Mouse (Mus musculus) cerebellum, adult 11 months (tissue): ENCODE data around the gene Morc2a.
"Not testable (repeated sequence)": the region's sequence is repeated elsewhere in the genome, so short reads cannot be mapped to it uniquely, and the experiment has no call there.

Source experiments
- DNase-seq: peaks from one replicate; pipeline ENCODE4 v3.0.0; 2022

The Morc2a gene

GRCm38 (mm10) chr11:3648964-3649841 lies at the start of gene Morc2a:
Gene Morc2a, plus strand, starts transcription at chr11:3649191.
- DNase-seq, result peak; percentile 93

DNA sequence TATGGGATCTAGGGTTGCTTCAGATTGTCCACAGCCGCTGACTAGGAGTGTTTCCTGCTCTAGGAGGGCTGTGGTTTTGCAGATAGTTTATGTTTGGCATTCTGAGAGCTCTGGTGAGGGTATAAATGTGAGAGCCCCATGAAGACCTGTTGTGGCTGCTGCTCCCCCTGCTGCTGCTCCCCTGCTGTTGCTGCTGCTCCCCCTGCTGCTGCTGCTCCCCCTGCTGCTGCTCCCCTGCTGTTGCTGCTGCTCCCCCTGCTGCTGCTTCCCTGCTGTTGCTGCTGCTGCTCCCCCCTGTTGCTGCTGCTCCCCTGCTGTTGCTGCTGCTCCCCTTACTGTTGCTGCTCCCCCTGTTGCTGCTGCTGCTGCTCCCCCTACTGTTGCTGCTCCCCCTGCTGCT lies 47.0 kb upstream of the Morc2a start:
- DNase-seq, result not testable (repeated sequence)

DNA sequence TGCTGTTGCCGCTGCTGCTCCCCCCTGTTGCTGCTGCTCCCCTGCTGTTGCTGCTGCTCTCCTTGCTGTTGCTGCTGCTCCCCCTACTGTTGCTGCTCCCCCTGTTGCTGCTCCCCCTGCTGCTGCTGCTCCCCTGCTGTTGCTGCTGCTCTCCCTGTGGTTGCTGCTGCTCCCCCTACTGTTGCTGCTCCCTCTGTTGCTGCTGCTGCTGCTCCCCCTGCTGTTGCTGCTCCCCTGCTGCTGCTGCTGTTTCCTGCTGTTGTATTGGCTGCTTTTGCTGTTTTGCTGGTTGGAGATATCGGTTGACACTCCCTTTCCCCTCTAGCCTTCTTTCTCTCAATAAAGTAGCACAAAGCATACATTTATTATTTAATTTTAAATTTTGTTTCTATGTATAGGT lies 46.3 kb upstream of the Morc2a start:
- not testable (repeated sequence) for DNase-seq

- DNase-seq, result no peak
Measured at GRCm38 (mm10) chr11:3606456-3606855, 42.5 kb upstream of the Morc2a start.

DNA sequence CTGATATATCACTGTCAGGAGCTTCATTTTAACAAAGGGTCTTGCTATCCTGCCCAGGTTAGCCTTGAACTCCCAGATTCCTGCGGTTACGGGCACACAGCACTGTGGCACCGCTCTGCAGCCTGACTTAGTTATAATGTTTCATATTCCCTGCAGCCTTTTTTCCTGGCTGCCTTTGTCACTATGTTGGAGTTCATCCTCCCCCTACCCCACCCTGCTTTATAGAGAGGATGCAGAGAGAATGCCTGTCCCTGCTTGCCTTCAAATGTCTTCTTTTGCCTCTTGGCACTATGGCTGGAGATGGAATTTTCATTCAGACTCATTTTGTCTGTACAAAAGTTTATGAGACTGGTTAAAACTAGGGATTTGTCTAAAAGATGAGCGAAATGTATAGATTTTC lies 33.4 kb upstream of the Morc2a start:
- DNase-seq, result no peak

- no peak for DNase-seq
Measured at GRCm38 (mm10) chr11:3622826-3623225, 26.2 kb upstream of the Morc2a start.

DNA sequence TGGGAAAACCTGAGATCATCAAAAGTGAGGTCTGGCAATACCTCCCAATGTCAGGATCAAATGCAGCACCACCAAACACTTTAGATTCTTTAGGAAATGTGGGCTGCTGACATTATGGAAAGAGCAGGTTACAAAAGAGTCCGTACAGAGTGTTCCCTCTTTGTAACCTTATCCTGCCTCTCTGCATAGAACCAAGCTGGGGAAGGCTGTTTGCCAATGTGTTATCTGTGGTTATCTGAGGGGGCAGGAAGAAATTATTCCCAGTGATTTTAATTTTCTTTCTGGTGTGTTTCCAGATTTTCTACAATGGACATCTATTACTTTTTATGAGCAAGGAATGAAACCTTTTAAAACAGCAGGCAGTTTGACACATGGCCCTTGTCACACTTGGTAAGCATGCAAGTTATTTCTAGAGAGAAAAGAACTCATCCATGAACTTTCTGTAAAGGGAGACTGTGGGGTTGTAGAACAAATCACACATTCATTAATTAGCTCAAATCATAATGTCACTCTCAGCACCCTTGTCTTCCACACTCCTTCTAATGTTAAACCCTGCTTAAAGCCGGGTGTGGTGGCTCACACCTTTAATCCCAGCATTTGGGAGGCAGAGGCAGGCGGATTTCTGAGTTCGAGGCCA lies 24.5 kb upstream of the Morc2a start:
- DNase-seq, result no peak

DNA sequence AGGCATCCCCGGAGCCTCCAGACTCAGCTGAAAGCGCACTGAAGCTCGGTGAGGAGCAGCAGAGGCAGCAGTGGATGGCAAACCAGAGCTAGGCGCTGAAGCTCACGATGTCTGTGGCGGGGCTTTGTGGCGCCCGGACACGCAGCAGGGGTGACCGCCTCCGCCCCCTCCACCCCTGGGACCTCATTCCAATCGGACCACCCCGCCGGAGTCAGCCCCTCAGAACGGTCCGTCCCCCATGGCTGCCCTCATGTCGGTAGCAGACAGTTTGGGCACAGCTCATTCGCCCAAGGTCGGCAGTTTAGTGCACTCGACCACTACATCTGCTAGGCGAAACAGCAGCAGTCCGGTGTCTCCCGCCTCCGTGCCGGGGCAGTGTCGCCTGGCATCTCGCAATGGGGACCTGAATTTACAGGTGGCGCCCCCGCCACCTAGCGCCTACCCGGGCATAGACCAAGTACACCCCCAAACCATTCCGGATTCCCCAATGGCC lies 19.9 kb upstream of the Morc2a start:
- DNase-seq, result no peak

- DNase-seq, result not testable (repeated sequence)
Measured at GRCm38 (mm10) chr11:3633269-3633668, 15.7 kb upstream of the Morc2a start.

- DNase-seq, result no peak
Measured at GRCm38 (mm10) chr11:3647688-3648087, 1.3 kb upstream of the Morc2a start.

DNA sequence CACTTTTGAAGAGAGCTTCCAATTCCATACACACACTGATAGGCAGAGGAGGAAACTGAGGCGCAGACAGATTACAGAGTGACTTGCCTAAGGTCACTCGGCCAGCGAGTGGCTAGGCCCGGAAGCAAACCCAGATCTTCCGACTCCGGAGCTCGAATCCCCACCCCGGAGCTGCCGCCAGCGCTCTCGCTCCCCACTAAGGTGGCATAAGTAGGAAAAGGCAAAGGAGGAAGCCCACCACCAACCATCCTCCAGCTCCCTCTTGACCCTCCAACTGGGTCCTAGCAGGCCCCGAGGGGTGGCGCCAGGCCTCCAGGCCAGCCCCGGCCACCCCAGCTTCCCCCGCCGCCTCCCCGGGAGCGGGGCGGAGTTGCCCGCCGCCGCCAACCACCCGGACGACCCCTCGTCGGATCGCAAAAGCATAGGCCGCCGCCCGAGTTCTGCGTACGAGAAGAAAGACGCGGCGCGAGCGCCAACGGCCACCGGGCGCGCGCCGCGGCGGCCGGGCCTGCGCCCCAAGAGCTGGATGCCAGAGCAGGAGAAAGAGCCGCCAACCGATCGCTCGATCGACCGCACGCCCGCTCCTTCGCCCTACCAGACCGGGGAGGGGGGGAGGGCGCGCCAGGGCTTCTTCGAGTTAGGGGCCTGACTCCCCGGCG lies 557 bp upstream of the Morc2a start:
- DNase-seq, result no peak

- DNase-seq, result no peak
Measured at GRCm38 (mm10) chr11:3650141-3650540, 1.1 kb downstream of the Morc2a start.

DNA sequence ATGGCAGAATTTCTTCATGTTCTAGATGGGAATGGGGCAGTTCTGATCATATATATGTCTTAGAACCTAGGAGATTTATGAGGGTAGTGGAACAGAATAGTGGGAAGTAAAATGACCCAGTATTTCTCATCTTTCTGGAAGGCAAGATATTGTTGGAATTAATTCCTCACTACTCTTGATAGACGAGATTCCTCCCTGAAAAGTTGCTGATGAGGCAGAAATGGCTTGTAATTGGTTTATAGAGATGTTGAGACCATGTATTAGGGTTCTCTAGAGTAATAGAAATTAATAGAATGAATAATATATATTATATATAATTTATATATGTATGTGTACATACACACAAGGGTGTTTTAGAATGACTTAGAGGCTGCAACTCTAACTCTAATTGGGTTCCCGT lies 13.0 kb downstream of the Morc2a start:
- no peak for DNase-seq

DNA sequence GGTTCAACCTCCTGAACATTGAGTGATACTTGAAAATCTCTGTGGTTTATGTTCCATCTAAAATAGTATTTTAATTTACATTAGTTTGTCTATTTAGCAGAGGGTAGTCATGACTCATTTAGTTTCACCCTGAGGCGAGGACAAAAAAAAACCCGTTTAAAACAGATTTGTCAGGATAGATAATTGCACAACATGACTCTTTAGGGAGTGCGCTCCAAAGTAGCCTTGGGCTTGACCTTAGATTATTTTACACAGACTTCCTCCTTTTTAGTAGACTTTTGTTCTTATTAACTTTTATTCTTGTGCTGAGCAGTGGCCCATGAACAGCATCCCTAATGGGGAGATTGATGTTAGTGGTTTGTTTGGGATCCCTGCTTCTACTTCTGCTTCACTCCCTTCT lies 18.5 kb downstream of the Morc2a start:
- DNase-seq, result no peak

- no peak for DNase-seq
Measured at GRCm38 (mm10) chr11:3668768-3669167, 19.8 kb downstream of the Morc2a start.

DNA sequence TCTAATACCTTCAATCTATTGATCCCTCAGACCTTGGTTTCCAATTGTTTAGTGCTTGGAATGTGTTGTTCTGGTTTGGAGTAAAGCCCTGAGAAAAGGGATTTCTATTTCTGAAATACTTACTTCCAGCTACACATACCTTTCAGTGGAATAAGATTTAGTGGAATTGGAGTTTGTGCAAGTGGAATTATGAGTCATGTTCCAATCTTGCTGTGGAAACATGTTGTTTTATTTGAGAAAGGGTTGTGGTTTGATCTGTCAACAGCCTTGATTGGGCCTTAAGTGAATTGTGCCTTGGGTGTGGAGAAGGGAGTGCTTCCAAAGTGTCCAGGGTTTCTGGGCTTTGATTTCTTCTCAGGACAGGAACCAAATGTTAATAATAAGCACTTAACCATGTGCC lies 20.9 kb downstream of the Morc2a start:
- no peak for DNase-seq

DNA sequence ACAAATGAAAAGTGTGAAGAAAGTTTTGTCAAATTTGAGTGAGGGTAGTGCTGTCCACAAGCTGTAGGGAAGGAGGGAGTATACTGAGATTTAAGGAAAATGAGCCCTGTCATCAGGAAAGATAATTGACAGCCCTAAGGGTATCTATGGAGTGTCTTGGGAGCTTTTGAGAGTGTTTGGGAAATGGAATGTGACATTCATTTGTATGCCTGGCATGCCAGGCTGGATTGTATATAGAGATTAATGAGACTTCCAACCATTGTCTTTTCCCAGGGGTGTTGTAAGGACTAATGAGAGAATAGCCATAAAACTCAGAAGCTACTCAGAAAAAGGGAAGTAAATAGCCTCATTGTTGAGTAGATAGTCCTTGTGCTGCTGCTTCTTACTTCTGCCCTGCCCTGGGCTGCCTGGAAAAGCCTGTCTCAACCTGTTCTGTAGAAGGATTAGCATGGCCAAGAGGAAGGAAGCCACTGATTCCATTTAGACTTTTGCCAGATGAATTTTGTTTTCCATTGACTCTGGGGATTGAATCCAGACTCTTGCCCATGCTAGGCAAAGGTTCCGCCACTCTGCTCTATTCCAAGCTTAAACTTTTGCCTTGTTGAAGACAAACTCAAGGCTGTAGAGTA lies 22.1 kb downstream of the Morc2a start:
- DNase-seq, result no peak

- DNase-seq, result no peak
Measured at GRCm38 (mm10) chr11:3674545-3674944, 25.6 kb downstream of the Morc2a start.

DNA sequence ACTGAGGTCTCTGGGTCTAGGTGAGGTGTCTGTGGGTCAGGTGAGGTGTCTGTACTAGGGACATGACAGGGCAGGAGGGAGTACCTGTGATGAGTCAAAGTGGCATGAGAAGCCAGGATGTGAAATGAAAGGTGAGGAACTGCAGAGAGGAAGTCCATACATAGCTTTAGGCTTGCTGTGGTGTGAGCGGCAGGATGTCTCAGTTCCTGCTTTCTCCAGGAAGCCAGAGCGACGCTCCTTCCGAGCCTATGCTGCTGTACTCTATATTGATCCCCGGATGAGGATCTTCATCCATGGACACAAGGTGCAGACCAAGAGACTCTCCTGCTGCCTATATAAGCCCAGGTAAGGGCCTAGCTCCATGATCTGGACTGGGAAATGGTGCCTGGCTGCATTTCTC lies 27.4 kb downstream of the Morc2a start:
- no peak for DNase-seq

GRCm38 (mm10) chr11:3677204-3677603 lies 28.2 kb downstream of the Morc2a start:
- DNase-seq, result no peak

DNA sequence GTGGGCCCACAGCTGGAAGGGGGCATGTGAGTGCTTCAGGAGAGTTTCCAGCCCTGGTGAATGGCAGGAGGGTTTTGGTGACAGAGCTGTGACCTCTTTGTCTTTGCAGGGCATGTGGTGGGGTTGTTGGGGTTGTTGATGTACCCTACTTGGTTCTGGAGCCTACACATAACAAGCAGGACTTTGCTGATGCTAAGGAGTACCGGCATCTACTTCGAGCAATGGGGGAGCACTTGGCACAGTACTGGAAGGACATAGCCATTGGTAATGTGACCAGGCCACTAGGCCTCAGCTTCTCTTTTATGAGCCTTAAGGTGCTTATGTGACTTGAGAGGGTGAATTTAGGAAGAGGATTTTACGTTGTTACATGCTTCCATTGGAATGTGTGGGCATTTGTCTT lies 30.8 kb downstream of the Morc2a start:
- DNase-seq, result no peak

GRCm38 (mm10) chr11:3683696-3684095 lies 34.7 kb downstream of the Morc2a start:
- no peak for DNase-seq

DNA sequence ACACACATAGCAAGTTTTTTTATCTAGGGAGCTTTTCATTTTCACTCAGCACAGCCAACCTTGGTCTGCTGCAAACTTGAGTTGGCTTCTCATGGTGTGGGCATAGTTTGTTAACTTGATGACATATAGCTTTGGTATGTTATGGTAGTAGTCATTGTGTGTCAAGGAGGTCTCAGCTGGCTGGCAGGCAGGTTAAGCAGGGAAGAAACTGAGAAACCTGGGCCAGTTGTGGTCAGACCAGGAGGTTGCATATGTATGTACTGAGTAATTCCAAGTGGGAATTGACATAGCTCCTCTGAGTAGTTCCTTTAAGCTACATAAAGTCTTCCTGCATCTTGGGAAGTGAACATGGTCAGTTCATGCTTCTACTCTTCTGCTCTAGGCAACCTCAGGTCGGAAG lies 35.2 kb downstream of the Morc2a start:
- DNase-seq, result no peak
